Mouse (Mus musculus) natural killer cell, adult 2 months (primary cell): ENCODE measurements around the gene Slc25a36.

Source experiments
- DNase-seq, 2 experiments: peaks; one replicate each; pipeline ENCODE4 v3.0.0; 2022; ENCODE audit warnings: low spot score in 2 of 2

The Slc25a36 gene

GRCm38 (mm10) chr9:97046240-97046639 lies 64.7 kb downstream of the Slc25a36 start:
- no peak for DNase-seq

- DNase-seq: no peak
These were observed 69.3 kb downstream of the Slc25a36 start for GRCm38 (mm10) chr9:97041633-97042032.

GRCm38 (mm10) chr9:97038010-97038409 lies 72.9 kb downstream of the Slc25a36 start:
- no peak for DNase-seq

DNA sequence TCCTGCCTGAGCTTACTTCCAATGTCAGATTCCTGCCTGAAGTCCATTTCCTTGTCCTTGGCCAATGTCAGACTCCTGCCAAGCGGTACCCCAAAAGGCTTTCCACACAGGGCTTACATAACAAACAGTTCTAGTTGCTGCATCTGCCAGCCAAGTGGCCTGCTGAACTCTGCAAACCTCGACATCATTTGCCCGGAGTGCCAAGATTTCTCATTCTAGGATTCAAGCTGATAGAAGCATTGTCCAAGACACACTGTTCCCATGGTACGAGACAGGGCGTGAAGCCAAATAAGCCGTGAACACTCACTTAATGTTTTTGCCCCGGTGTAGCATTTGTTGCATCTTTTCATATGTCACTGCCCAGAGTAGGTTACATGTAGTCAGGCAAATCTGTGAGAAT lies 74.3 kb downstream of the Slc25a36 start:
- no peak for DNase-seq

- no peak for DNase-seq
These were observed 83.6 kb downstream of the Slc25a36 start for GRCm38 (mm10) chr9:97027361-97027760.

- no peak for DNase-seq
These were observed 85.0 kb downstream of the Slc25a36 start for GRCm38 (mm10) chr9:97026006-97026405.
